20 mouse cellular contexts compared by ENCODE assay signal in the genomic region with DNA sequence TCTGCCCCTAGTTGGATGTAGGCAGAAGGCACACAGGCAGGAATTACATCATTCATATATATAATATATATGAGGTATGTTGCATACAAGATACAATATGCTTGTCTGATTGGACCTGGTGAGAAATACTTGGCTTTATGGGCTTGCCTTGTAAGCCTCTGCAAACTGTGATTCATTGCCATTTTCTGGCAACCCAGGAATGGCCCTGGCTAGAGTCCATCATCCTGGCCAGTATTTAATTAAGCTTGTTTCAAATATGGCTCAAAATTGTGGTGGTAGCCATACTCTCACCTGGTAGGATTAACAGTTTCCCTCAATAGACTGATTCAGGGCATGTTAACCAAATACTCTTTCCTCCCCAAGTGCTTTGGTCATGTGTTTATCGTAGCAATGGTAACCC. TPM values are rescaled to one million over a fixed set of nuclear protein-coding genes. Genes with fewer than 3 reads are reported as not detected.
DNase-seq lines count a peak whose midpoint lies in the region; ATAC-seq lines count a peak whose summit lies in the region.
"Had no signal": no experiment of that assay in that cellular context is flagged by ENCODE, and none has a peak within 500 bp of the region (broad histone marks: within the 10 kb centered on the region; RNA-seq: fewer than 3 reads in every experiment).

No protein-coding gene starts in this region.

- no peaks in the 10 kb centered on the region for H3K9me3 ChIP-seq in embryonic facial prominence, embryonic 10.5 days
- H3K9me3 ChIP-seq: G1E; heart, embryonic 15.5 days; hindbrain, embryonic 12.5 days; limb, embryonic 12.5 days had no signal

- intact Hi-C loops in heart, postnatal 14 days (cut with DNase I), result no loop called here

- WGBS in embryonic facial prominence, embryonic 10.5 days, result 93% methylated on average over 1 of the region's 1 CpGs

- peak; percentile 49 for DNase-seq in 3T3-L1 (ENCODE audit: low read depth, low spot score)
- peak; percentile 74 for DNase-seq in NIH3T3 (ENCODE audit: low read depth)
- DNase-seq in cerebellum, adult 11 months, result peak; percentile 72
- DNase-seq in cerebellum, postnatal 25 days, result peak; percentile 82 to 90
- no peak for DNase-seq in heart, postnatal 14 days
- no peak for DNase-seq in embryonic facial prominence, embryonic 10.5 days (ENCODE audit: low spot score)
- DNase-seq: heart, adult 11 months; liver, postnatal 0 days; midbrain, embryonic 14.5 days; right cerebral cortex, postnatal 14 days; thymus, postnatal 36 days had no signal

- H3K4me1 ChIP-seq in embryonic facial prominence, embryonic 10.5 days, result no peaks in the 10 kb centered on the region
- H3K4me1 ChIP-seq: heart, embryonic 15.5 days had no signal

- H3K27me3 ChIP-seq in embryonic facial prominence, embryonic 10.5 days (replicated peaks; ENCODE audit: low read depth, poor library complexity, severe bottlenecking), result no peaks in the 10 kb centered on the region
- H3K27me3 ChIP-seq: heart, embryonic 15.5 days; hindbrain, embryonic 12.5 days; limb, embryonic 12.5 days had no signal

- no peak overlapping the region for H3K4me3 ChIP-seq in embryonic facial prominence, embryonic 10.5 days
- H3K4me3 ChIP-seq: erythroblast, embryonic 14.5 days; heart, embryonic 15.5 days; hindbrain, embryonic 12.5 days; left cerebral cortex, adult 2 months; limb, embryonic 12.5 days had no signal

- ATAC-seq in granulocyte monocyte progenitor cell, adult 5-6 weeks (replicated peaks; ENCODE audit: poor library complexity, severe bottlenecking), result no peak
- ATAC-seq: liver, postnatal 0 days had no signal

- H3K36me3 ChIP-seq in embryonic facial prominence, embryonic 10.5 days (replicated peaks), result peaks cover 82% of the 10 kb centered on the region

- no peak overlapping the region for H3K27ac ChIP-seq in embryonic facial prominence, embryonic 10.5 days (replicated peaks)
- H3K27ac ChIP-seq: heart, embryonic 15.5 days; hindbrain, embryonic 12.5 days; kidney, postnatal 0 days; left cerebral cortex, adult 2 months; limb, embryonic 12.5 days; macrophage had no signal

RNA-seq across cellular contexts. Expression of a gene that starts 46.6 kb away (rescaled TPM):
- total RNA-seq in heart, postnatal 14 days (2021), result 10 to 100 TPM; 78.3 to 85.4 TPM
- 189 and 205 TPM in 2 replicates for total RNA-seq in granulocyte monocyte progenitor cell, adult 5-6 weeks (2014; fragmentation: Nextera tagmentation)
- 254 and 304 TPM in 2 replicates for total RNA-seq in granulocyte monocyte progenitor cell, adult 5-6 weeks (2017)
- polyA plus RNA-seq in embryonic facial prominence, embryonic 10.5 days (2016; fragmentation: Nextera tagmentation; extraction: Ambion mirVana), result 111 and 114 TPM in 2 replicates

Comparison
In these comparisons a context has a peak if more than half of its experiments do, and no peak if none do; other contexts are left out.
1. DNase-seq: peak in 3T3-L1 (single experiment), NIH3T3 (single experiment), cerebellum, adult 11 months (single experiment) and cerebellum, postnatal 25 days (2 of 2); none in heart, postnatal 14 days (0 of 2) and embryonic facial prominence, embryonic 10.5 days (single experiment).